Mouse (Mus musculus): ENCODE measurements around the gene Prkca. TPM values are rescaled to one million over a fixed set of nuclear protein-coding genes. Genes with fewer than 3 reads are reported as not detected.

Prkca gene
- polyA plus RNA-seq, 1 experiment, result 18.1 TPM

DNA sequence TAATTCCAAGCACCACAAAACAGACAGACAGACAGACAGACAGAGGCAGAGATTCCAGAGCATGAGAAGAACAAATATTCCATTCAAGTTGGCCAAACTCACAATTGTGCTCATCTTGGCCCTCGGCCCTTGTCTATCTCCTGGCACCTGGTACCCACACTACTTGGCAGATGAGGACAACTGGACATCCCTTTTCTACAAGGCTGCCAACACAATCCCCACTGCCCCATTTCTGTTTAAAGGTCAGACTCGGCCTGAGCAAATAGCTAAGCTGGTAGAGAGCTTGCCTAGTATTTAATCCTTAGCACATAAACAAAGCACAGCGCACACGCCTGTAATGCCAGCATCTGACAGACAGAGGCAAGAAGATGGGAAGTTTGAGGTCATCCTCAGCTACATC, 8.2 kb downstream of the Prkca start:
- no peak overlapping the region for H3K4me3 ChIP-seq (ENCODE audit: insufficient read depth, poor library complexity, severe bottlenecking)
- TF ChIP-seq CTCF (IDR thresholded peaks at IDR 0.05; ENCODE audit: control insufficient read depth, insufficient read depth, insufficient read length), result no peak
- no peak for TF ChIP-seq MAX (IDR thresholded peaks at IDR 0.05)
- no peak for TF ChIP-seq USF1 (IDR thresholded peaks at IDR 0.05; ENCODE audit: low read depth)
- TF ChIP-seq CEBPB (IDR thresholded peaks at IDR 0.05; ENCODE audit: low read depth), result no peak
- H3K36me3 ChIP-seq (ENCODE audit: control insufficient read depth, insufficient read depth), result peaks cover 80% of the 10 kb centered on the region
- H3K27me3 ChIP-seq (ENCODE audit: control insufficient read depth, insufficient read depth, insufficient read length), result no peaks in the 10 kb centered on the region
- H3K79me3 ChIP-seq (ENCODE audit: low read depth), result peaks cover 55% of the 10 kb centered on the region
- H3K79me2 ChIP-seq (ENCODE audit: control insufficient read depth, insufficient read depth), result peaks cover 99% of the 10 kb centered on the region
- H3ac ChIP-seq (ENCODE audit: control insufficient read depth, insufficient read length, low read depth), result no peak overlapping the region

DNA sequence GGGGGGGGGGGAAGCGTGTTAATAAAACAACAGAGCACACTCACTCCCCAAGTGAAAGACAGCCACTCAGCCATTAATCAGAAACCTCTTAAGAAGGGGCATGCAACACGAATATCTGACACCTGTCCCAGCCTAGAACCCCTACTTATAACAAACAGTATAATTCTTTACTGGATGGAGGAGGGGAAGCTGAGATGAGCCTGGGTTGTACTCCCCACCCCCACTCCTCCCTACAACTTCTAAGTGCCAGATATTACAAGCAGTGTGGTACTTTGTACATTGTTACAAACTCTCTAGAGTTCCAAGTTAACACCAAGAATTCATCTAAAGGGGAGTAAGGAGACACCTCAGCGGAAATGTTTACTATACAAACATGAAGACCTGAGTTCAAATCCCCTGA, 9.1 kb downstream of the Prkca start:
- Histone ChIP-seq H3K4me3 (ENCODE audit: insufficient read depth, poor library complexity, severe bottlenecking) (no peak overlapping the region), H3K79me3 (ENCODE audit: low read depth) (peaks cover 49% of the 10 kb centered on the region), H3K79me2 (ENCODE audit: control insufficient read depth, insufficient read depth) (peaks cover 99% of the 10 kb centered on the region), H3K36me3 (ENCODE audit: control insufficient read depth, insufficient read depth) (peaks cover 80% of the 10 kb centered on the region), H3ac (ENCODE audit: control insufficient read depth, insufficient read length, low read depth) (no peak overlapping the region), H3K27me3 (ENCODE audit: control insufficient read depth, insufficient read depth, insufficient read length) (no peaks in the 10 kb centered on the region)
- TF ChIP-seq MAX (IDR thresholded peaks at IDR 0.05) (no peak), CTCF (IDR thresholded peaks at IDR 0.05; ENCODE audit: control insufficient read depth, insufficient read depth, insufficient read length) (no peak), USF1 (IDR thresholded peaks at IDR 0.05; ENCODE audit: low read depth) (no peak), MYOD1 (IDR thresholded peaks at IDR 0.05; ENCODE audit: control insufficient read depth, insufficient read length, low read depth) (no peak), FOSL1 (IDR thresholded peaks at IDR 0.05; ENCODE audit: insufficient read depth, low read length, poor library complexity, severe bottlenecking) (no peak), CEBPB (IDR thresholded peaks at IDR 0.05; ENCODE audit: low read depth) (no peak), MYOG (IDR thresholded peaks at IDR 0.05; ENCODE audit: control insufficient read depth, extremely low read depth, insufficient read length) (no peak)

DNA sequence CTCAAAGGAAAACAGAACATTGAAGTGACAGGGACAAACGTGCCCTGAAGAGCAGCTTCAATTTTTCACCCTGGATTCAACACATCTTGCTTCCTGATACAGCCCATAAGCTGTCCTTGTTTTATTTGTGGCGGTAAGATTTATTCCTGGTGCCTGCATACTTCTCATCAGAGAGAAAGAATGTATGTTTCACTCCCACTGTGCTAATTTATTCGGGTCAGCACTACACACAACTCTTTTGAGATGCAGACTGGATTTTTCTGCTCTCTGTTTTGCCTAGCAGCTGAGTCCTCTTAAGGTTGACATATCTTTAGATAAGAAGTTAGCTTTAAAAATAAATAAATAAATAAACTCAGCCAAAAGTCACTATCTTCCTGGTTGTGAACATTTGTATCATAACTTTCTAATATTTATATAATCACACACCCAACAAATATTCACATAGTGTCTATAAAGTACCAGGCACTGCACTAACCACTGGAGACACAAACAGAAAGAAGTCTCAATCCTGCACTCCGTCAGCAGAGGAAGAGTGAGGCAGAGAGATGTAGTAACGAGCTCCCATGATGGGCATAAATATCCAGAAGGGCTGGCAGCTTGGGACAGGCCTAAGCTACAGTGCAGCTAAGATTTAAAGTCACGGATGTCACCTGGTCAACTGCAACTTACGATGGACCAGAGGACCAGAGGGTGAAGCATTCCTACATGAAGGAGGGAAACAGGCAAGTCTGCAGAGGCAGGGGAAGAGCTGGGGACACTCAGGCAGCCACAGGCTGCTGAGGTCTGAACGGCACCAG, 9.9 kb downstream of the Prkca start:
- no peak for TF ChIP-seq MYOG (IDR thresholded peaks at IDR 0.05; ENCODE audit: control insufficient read depth, extremely low read depth, insufficient read length)
- TF ChIP-seq MYOD1 (IDR thresholded peaks at IDR 0.05; ENCODE audit: control insufficient read depth, insufficient read length, low read depth), result no peak
- no peak for TF ChIP-seq CTCF (IDR thresholded peaks at IDR 0.05; ENCODE audit: control insufficient read depth, insufficient read depth, insufficient read length)
- Histone ChIP-seq H3K79me2 (ENCODE audit: control insufficient read depth, insufficient read depth) (peaks cover 99% of the 10 kb centered on the region), H3K79me3 (ENCODE audit: low read depth) (peaks cover 46% of the 10 kb centered on the region), H3ac (ENCODE audit: control insufficient read depth, insufficient read length, low read depth) (no peak overlapping the region), H3K4me3 (ENCODE audit: insufficient read depth, poor library complexity, severe bottlenecking) (no peak overlapping the region), H3K27me3 (ENCODE audit: control insufficient read depth, insufficient read depth, insufficient read length) (no peaks in the 10 kb centered on the region), H3K36me3 (ENCODE audit: control insufficient read depth, insufficient read depth) (peaks cover 78% of the 10 kb centered on the region)

DNA sequence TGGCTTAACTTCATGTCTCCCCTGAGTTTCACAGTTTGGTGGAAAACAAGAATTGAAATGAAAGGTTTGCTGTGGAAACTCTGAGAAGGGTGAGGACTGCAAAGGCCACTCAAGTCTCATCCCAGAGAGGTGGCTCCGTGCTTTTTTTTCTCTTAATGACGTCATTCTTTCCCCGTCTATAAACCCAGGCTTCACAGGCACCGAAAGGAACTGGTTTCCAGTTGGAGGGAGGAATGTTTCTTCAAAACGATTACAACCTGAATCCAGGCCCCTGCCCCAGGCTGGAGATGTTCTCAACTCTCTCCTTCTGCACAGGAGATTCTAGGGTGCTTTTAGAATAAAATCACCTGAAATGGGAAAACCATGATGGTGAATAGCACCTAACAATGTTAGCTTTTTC, 10.7 kb downstream of the Prkca start:
- H3K27me3 ChIP-seq (ENCODE audit: control insufficient read depth, insufficient read depth, insufficient read length), result no peaks in the 10 kb centered on the region
- no peak overlapping the region for H3K4me3 ChIP-seq (ENCODE audit: insufficient read depth, poor library complexity, severe bottlenecking)
- TF ChIP-seq USF1 (IDR thresholded peaks at IDR 0.05; ENCODE audit: low read depth) (no peak), MYOG (IDR thresholded peaks at IDR 0.05; ENCODE audit: control insufficient read depth, extremely low read depth, insufficient read length) (no peak), CEBPB (IDR thresholded peaks at IDR 0.05; ENCODE audit: low read depth) (no peak), CTCF (IDR thresholded peaks at IDR 0.05; ENCODE audit: control insufficient read depth, insufficient read depth, insufficient read length) (no peak), MYOD1 (IDR thresholded peaks at IDR 0.05; ENCODE audit: control insufficient read depth, insufficient read length, low read depth) (no peak), FOSL1 (IDR thresholded peaks at IDR 0.05; ENCODE audit: insufficient read depth, low read length, poor library complexity, severe bottlenecking) (no peak), MAX (IDR thresholded peaks at IDR 0.05) (no peak)
- H3K79me2 ChIP-seq (ENCODE audit: control insufficient read depth, insufficient read depth), result peaks cover 98% of the 10 kb centered on the region
- H3K79me3 ChIP-seq (ENCODE audit: low read depth), result peaks cover 42% of the 10 kb centered on the region
- no peak overlapping the region for H3ac ChIP-seq (ENCODE audit: control insufficient read depth, insufficient read length, low read depth)
- peaks cover 76% of the 10 kb centered on the region for H3K36me3 ChIP-seq (ENCODE audit: control insufficient read depth, insufficient read depth)

DNA sequence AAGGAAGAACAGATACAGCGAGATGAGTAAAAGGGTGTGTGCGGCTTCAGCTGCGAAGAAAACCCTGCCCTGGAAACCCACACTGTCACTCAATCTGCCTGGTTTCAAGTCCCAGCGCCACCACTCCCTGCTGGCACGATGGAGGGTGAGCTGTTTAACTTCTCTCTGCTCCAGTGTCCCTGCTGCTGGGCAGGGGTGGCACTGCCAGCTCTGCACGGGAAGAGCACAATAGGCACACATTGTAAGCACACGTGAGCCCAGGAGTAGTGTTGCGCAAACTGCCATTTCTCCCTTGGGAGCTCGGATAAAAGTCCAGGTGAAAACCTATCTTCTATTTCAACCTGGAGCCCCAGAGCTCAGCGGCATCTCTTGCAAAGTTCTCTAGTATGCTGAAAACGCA, 12.9 kb downstream of the Prkca start:
- peak; percentile 33 for TF ChIP-seq CEBPB (IDR thresholded peaks at IDR 0.05; ENCODE audit: low read depth)
- no peak for TF ChIP-seq USF1 (IDR thresholded peaks at IDR 0.05; ENCODE audit: low read depth)
- peaks cover 48% of the 10 kb centered on the region for H3K79me3 ChIP-seq (ENCODE audit: low read depth)
- no peaks in the 10 kb centered on the region for H3K27me3 ChIP-seq (ENCODE audit: control insufficient read depth, insufficient read depth, insufficient read length)
- H3K36me3 ChIP-seq (ENCODE audit: control insufficient read depth, insufficient read depth), result peaks cover 82% of the 10 kb centered on the region
- peaks cover 97% of the 10 kb centered on the region for H3K79me2 ChIP-seq (ENCODE audit: control insufficient read depth, insufficient read depth)
- H3ac ChIP-seq (ENCODE audit: control insufficient read depth, insufficient read length, low read depth), result no peak overlapping the region
- no peak overlapping the region for H3K4me3 ChIP-seq (ENCODE audit: insufficient read depth, poor library complexity, severe bottlenecking)

DNA sequence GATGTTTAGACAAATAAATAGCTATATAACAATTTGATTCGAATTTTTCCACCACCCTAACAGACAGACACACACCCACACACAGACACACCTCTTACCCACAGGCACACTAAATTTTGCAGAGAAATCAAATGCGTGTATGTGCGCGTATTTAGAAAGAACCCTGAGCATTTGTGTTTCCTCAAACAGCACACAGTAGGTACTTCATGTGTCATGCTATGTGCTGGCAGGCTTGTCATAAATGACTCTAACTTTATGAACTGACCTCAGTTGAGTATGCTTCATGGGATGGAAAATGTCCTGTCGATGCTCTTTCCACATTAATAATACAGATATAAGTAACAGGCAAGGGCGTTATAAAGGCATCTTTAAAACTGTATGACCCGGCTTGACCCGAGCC, 17.8 kb downstream of the Prkca start:
- Histone ChIP-seq H3ac (ENCODE audit: control insufficient read depth, insufficient read length, low read depth) (no peak overlapping the region), H3K27me3 (ENCODE audit: control insufficient read depth, insufficient read depth, insufficient read length) (no peaks in the 10 kb centered on the region), H3K36me3 (ENCODE audit: control insufficient read depth, insufficient read depth) (peaks cover 57% of the 10 kb centered on the region), H3K79me3 (ENCODE audit: low read depth) (peaks cover 63% of the 10 kb centered on the region), H3K79me2 (ENCODE audit: control insufficient read depth, insufficient read depth) (peaks cover 99% of the 10 kb centered on the region), H3K4me3 (ENCODE audit: insufficient read depth, poor library complexity, severe bottlenecking) (no peak overlapping the region)
- TF ChIP-seq MYOD1 (IDR thresholded peaks at IDR 0.05; ENCODE audit: control insufficient read depth, insufficient read length, low read depth), result no peak
- TF ChIP-seq MYOG (IDR thresholded peaks at IDR 0.05; ENCODE audit: control insufficient read depth, extremely low read depth, insufficient read length), result no peak
- no peak for TF ChIP-seq USF1 (IDR thresholded peaks at IDR 0.05; ENCODE audit: low read depth)
- no peak for TF ChIP-seq CEBPB (IDR thresholded peaks at IDR 0.05; ENCODE audit: low read depth)
- TF ChIP-seq MAX (IDR thresholded peaks at IDR 0.05), result no peak
- no peak for TF ChIP-seq FOSL1 (IDR thresholded peaks at IDR 0.05; ENCODE audit: insufficient read depth, low read length, poor library complexity, severe bottlenecking)
